Mouse (Mus musculus) hindbrain, embryonic 10.5 days (tissue): ENCODE data around the gene Cacng4. TPM values are rescaled to one million over a fixed set of nuclear protein-coding genes. Genes with fewer than 3 reads are reported as not detected.

Source experiments
- DNase-seq: peaks from one replicate; pipeline ENCODE4 v3.0.0-alpha.2; 2017; ENCODE audit warnings: low spot score
- H3K27ac ChIP-seq: fragments of 300-500 bp; sonication (generic); 2 replicates; pipeline ENCODE4 v1.5.1; 2016; ENCODE audit warnings: mild to moderate bottlenecking, moderate library complexity
- H3K27me3 ChIP-seq: fragments of 300-500 bp; sonication (generic); 2 replicates; pipeline ENCODE4 v1.6.1; 2016; ENCODE audit warnings: mild to moderate bottlenecking; ENCODE audit not compliant: poor library complexity, insufficient read depth, severe bottlenecking
- H3K36me3 ChIP-seq: fragments of 300-500 bp; sonication (generic); 2 replicates; pipeline ENCODE4 v1.6.1; 2016; ENCODE audit warnings: mild to moderate bottlenecking, moderate library complexity
- H3K4me1 ChIP-seq: fragments of 300-500 bp; sonication (generic); replicated peaks from 2 replicates; pipeline ENCODE4 v1.6.1; 2016; ENCODE audit warnings: mild to moderate bottlenecking
- H3K4me3 ChIP-seq: fragments of 300-500 bp; sonication (generic); 2 replicates; pipeline ENCODE4 v1.5.1; 2016; ENCODE audit warnings: mild to moderate bottlenecking, moderate library complexity
- H3K9me3 ChIP-seq: fragments of 300-500 bp; sonication (generic); 2 replicates; pipeline ENCODE4 v1.6.1; 2016; ENCODE audit warnings: mild to moderate bottlenecking, moderate library complexity
- WGBS: fragments of 180-500 bp; shearing (Covaris S2); methylation state at CpG from one replicate; pipeline ENCODE4 v1.1.7; 2016; 5-methylcytosine and 5-hydroxymethylcytosine counted together
- polyA plus RNA-seq: library from polyadenylated mRNA; unstranded; fragments of >200 nt; fragmentation: Nextera tagmentation; extraction: Ambion mirVana; gene quantifications from 2 replicates; pipeline ENCODE4 v1.2.1, GENCODE M21; 2016

Gene Cacng4
- polyA plus RNA-seq, 1 experiment from 2014 or later, result 15.7 TPM

GRCm38 (mm10) chr11:107703272-107704134, 90.9 kb downstream of the Cacng4 start:
- no peaks in the 10 kb centered on the region for H3K36me3 ChIP-seq
- H3K27me3 ChIP-seq, result peaks cover 21% of the 10 kb centered on the region
- DNase-seq, result no peak
- peak overlapping the region; percentile 13; the same call in 1 of the 2 replicates for H3K4me3 ChIP-seq
- peak overlapping the region; percentile 64 for H3K27ac ChIP-seq
- H3K9me3 ChIP-seq, result no peaks in the 10 kb centered on the region
- H3K4me1 ChIP-seq, result peaks cover 48% of the 10 kb centered on the region
- 35% methylated on average over 27 of the region's 27 CpGs for WGBS

DNA sequence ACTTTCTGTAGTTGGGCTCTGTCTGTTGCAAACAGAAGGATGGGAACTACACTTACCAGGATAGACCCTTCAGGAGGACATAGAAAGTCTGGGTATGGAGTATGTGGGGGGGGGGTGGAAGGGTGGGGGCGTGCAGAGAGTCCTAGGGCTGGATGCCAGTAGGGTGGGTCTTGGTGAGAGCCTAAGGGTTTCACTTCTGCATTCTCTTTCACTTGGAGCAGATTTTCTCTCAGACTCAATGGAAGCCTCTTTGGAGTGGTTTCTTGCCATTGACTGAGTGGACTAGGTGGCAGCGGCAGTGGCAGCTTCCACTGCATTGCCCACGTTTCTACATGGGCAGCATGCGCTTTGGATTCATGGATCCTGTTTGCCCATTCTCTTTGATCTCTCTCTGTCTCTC, 94.4 kb downstream of the Cacng4 start:
- Histone ChIP-seq H3K36me3 (no peaks in the 10 kb centered on the region), H3K4me3 (no peak overlapping the region), H3K27me3 (peaks cover 7% of the 10 kb centered on the region), H3K27ac (no peak overlapping the region), H3K4me1 (peaks cover 21% of the 10 kb centered on the region), H3K9me3 (no peaks in the 10 kb centered on the region)
- WGBS, result 90% methylated on average over 4 of the region's 4 CpGs
- DNase-seq, result no peak

DNA sequence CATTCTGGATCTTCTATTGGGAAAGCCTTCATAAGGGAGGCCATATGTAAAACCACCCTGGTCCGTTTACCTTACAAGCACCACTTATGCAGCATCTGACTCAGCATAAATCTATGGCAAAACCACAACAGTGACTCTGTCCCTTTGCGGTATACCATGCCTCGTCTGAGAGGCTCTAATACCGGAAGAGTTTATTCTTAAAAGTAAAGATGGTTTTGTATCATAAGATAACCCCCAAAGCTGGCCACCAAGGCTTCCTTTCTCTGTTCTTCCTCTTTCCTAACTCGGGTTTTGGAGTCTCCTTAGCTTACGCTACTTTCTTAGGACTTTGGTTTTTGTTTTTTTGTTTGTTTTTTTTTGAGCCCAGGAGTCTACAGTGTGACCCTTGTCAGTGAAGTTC, 101.0 kb downstream of the Cacng4 start:
- Histone ChIP-seq H3K36me3 (peaks cover 10% of the 10 kb centered on the region), H3K4me3 (no peak overlapping the region), H3K27me3 (no peaks in the 10 kb centered on the region), H3K9me3 (no peaks in the 10 kb centered on the region), H3K4me1 (no peaks in the 10 kb centered on the region), H3K27ac (no peak overlapping the region)
- DNase-seq, result no peak
- 88% methylated on average over 6 of the region's 6 CpGs for WGBS

DNA sequence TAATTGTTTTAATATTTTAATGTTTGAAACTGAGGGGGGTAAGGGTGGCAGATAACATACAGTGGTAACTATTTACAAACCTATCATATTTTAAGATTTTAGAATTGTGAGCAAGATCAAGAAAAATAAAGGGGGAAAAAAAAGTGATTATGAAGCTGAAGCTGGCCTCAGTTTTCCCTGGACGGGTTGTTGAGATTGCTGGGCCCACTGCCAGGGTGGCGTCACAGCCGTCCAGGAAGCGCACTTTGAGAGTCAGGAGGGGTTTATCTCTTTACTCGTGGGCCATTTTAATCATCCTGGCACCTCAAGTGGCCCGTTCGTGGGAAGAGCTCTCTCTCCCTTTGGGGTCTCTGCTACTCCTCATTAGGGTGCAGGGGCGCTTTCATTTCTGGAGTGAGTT, 102.8 kb downstream of the Cacng4 start:
- H3K36me3 ChIP-seq, result peaks cover 23% of the 10 kb centered on the region
- no peaks in the 10 kb centered on the region for H3K4me1 ChIP-seq
- no peak for DNase-seq
- WGBS, result 88% methylated on average over 8 of the region's 8 CpGs
- no peak overlapping the region for H3K27ac ChIP-seq
- no peaks in the 10 kb centered on the region for H3K27me3 ChIP-seq
- H3K9me3 ChIP-seq, result no peaks in the 10 kb centered on the region
- H3K4me3 ChIP-seq, result no peak overlapping the region

DNA sequence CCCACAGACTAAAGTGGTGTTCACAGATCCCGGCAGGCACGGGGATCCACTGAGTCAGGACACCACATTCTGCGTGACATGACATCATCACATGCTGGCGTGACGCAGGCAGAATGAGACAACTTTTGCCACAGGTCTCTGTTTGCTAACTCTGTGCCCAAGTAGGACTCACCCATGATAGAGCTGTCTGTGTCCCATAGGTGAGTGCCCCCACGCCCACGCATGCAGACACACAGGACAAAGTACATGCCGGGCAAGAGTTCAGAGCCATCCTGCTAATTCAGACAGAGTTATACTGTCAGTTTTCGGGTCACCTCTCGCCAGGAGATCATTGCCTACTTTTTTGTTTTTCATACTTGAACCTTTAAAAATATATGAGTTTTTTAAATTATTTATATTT, 105.9 kb downstream of the Cacng4 start:
- Histone ChIP-seq H3K4me1 (peaks cover 10% of the 10 kb centered on the region), H3K36me3 (peaks cover 41% of the 10 kb centered on the region), H3K27ac (no peak overlapping the region), H3K4me3 (no peak overlapping the region), H3K9me3 (no peaks in the 10 kb centered on the region), H3K27me3 (no peaks in the 10 kb centered on the region)
- no peak for DNase-seq
- WGBS, result 96% methylated on average over 10 of the region's 10 CpGs

DNA sequence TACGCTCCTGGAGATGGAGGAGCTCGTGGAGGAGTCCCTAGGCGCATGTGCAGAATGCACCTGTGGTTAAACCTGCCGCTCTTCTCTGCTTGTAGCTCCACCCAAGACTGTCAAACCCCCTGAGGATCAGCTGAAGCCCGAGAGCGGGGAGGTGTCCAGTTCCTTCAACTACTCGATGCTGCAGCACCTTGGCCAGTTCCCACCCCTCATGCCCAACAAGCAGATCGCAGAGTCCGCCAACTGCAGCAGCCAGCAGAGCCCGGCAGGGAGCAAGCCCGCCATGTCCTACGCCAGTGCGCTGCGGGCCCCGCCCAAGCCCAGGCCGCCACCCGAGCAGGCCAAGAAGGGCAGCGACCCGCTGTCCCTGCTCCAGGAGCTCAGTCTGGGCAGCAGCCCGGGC, 108.1 kb downstream of the Cacng4 start:
- WGBS, result 81% methylated on average over 20 of the region's 20 CpGs
- Histone ChIP-seq H3K4me1 (peaks cover 32% of the 10 kb centered on the region), H3K27me3 (no peaks in the 10 kb centered on the region), H3K36me3 (peaks cover 41% of the 10 kb centered on the region), H3K9me3 (no peaks in the 10 kb centered on the region), H3K4me3 (no peak overlapping the region), H3K27ac (no peak overlapping the region)
- DNase-seq, result no peak

DNA sequence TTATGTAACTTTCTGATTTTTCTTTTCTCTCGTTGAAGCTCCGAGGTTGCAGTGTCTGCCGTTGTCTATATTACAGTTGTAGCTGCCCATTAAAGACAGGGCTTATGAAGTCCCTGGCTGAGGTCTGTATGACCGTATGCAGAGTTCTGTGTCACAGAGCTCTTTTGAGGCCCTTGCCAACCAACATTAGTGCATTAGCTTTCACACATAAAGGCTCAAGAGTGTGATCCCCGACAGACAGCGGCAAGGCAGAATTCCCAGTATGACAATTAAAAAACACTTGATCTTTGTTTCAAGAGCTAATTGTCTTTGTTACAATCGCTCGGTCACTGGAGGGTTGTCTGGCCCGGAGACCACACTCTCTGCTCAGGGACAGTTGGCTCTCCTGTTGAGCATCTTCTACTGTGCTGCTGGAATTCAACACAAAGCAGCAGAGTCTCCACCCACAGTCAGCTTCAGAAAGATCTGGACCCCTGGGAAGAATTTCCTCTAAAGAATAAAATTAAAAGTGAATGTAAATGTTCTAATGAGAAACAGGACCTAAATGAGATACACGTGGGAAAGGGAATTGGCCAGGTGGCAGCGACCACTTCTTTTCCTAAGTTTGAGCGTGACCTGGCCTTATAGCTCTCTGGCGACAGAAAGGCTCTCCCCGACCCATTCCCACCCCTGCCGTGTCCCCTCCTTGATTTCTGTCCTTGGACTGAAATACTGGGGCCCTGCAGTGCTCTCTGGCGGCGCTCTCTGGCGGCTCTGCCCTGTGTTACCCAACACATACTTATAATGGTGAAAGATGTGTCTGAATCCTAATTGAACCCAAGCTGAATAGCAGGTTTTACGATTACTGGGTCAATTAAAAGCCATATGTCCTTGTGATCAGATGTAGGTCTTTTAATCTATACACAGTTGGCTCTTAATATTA, 110.6 kb downstream of the Cacng4 start:
- Histone ChIP-seq H3K4me3 (no peak overlapping the region), H3K27ac (peak overlapping the region; percentile 78), H3K27me3 (no peaks in the 10 kb centered on the region), H3K36me3 (peaks cover 41% of the 10 kb centered on the region), H3K4me1 (peaks cover 33% of the 10 kb centered on the region), H3K9me3 (no peaks in the 10 kb centered on the region)
- 57% methylated on average over 19 of the region's 19 CpGs for WGBS
- DNase-seq, result no peak

DNA sequence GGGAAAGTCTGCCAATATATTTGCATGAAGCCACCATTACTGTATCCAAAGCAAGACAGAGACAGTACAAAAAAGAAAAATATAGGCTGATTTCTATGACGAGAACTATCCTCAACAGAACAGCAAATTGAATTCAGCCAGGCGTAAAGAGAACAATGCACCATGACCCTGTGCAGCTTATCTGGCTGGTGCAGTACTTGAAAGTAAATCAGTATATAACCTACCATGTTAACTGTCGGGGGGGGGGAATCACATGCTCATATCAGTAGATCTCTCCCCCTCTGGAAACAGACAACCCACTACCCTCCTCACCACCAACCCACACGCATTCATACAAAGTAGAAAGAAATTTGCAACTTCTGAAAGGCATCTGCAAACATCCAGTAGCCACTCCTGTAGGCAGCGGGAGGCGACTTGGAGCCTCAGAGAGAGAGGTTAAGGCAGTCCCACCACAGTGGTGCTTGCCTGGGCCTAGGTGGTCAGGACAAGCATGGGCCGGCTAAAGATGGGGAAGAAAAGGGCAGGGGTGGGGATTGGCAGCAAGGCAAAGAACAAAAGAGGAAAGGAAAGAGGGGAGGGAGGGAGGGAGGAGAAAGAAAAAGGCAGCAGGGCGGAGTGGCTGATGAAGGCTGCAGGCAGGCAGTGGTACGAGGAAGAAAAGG, 111.5 kb downstream of the Cacng4 start:
- Histone ChIP-seq H3K4me1 (peaks cover 33% of the 10 kb centered on the region), H3K36me3 (peaks cover 36% of the 10 kb centered on the region), H3K27ac (peak overlapping the region; percentile 78), H3K27me3 (no peaks in the 10 kb centered on the region), H3K9me3 (no peaks in the 10 kb centered on the region), H3K4me3 (no peak overlapping the region)
- DNase-seq, result no peak
- WGBS, result 46% methylated on average over 9 of the region's 9 CpGs

Other genes starting within 250 kb of the Cacng4 start
- 20.6 and 23.7 TPM in 2 replicates for gene Helz, start 246.6 kb downstream of the Cacng4 start, polyA plus RNA-seq
- gene Cacng1, start 78.0 kb downstream of the Cacng4 start, polyA plus RNA-seq, result 0.16 and 0.26 TPM in 2 replicates
- 0.66 and 1.2 TPM in 2 replicates for gene Cacng5, start 120.5 kb upstream of the Cacng4 start, polyA plus RNA-seq